8 mouse cellular contexts compared by ENCODE assay signal in genomic region chr11:72489881-72490301, GRCm38 (mm10). TPM values are rescaled to one million over a fixed set of nuclear protein-coding genes. Genes with fewer than 3 reads are reported as not detected.
A peak's percentile ranks its signal among the peaks of the same experiment; 100 is the strongest.
DNase-seq lines count a peak whose midpoint lies in the region; ATAC-seq lines count a peak whose summit lies in the region.

Gene Spns2 (minus strand): TSS chr11:72489904.

- H3K9ac ChIP-seq in heart, embryonic 14.5 days (ENCODE audit: low read length): peak within 1 kb of the TSS; percentile 67
- peak within 1 kb of the TSS; percentile 68 for H3K9ac ChIP-seq in liver, embryonic 13.5 days
- H3K9ac ChIP-seq in stomach, embryonic 15.5 days: peak within 1 kb of the TSS; percentile 32; the same call in 1 of the 2 replicates

- H3K27ac ChIP-seq in forebrain, embryonic 10.5 days: peak within 1 kb of the TSS; percentile 76
- no peak within 1 kb of the TSS for H3K27ac ChIP-seq in heart, embryonic 14.5 days (replicated peaks in 1 of 2; ENCODE audit: control insufficient read depth in 1 of 2, insufficient read depth in 1 of 2, low read depth in 2 of 2, low read length in 2 of 2)
- peak within 1 kb of the TSS; percentile 47 for H3K27ac ChIP-seq in liver, embryonic 13.5 days
- no peak within 1 kb of the TSS for H3K27ac ChIP-seq in stomach, embryonic 15.5 days

- no peaks in the 10 kb centered on the region for H3K36me3 ChIP-seq in forebrain, embryonic 10.5 days (replicated peaks)
- H3K36me3 ChIP-seq in heart, embryonic 14.5 days (ENCODE audit: control insufficient read depth, insufficient read depth, low read length): no peaks in the 10 kb centered on the region
- H3K36me3 ChIP-seq in liver, embryonic 13.5 days: no peaks in the 10 kb centered on the region
- H3K36me3 ChIP-seq in stomach, embryonic 15.5 days: no peaks in the 10 kb centered on the region

- WGBS in forebrain, embryonic 10.5 days: 2% methylated on average over 38 of the region's 42 CpGs
- under 1% methylated on average over 42 of the region's 42 CpGs for WGBS in heart, embryonic 14.5 days
- WGBS in liver, embryonic 13.5 days (ENCODE audit: insufficient replicate concordance): under 1% methylated on average over 42 of the region's 42 CpGs
- WGBS in stomach, embryonic 15.5 days: under 1% methylated on average over 41 of the region's 42 CpGs

- peaks cover 35% of the 10 kb centered on the region for H3K4me1 ChIP-seq in forebrain, embryonic 10.5 days
- peaks cover 3 to 13% of the 10 kb centered on the region in 2 experiments; a peak in 3 of 4 replicates for H3K4me1 ChIP-seq in heart, embryonic 14.5 days (ENCODE audit: control insufficient read depth in 2 of 2, insufficient read depth in 2 of 2, low read length in 2 of 2)
- H3K4me1 ChIP-seq in liver, embryonic 13.5 days (replicated peaks): peaks cover 63% of the 10 kb centered on the region
- peaks cover 11% of the 10 kb centered on the region for H3K4me1 ChIP-seq in stomach, embryonic 15.5 days

- peak within 1 kb of the TSS; percentile 68 for H3K4me3 ChIP-seq in forebrain, embryonic 10.5 days
- peak within 1 kb of the TSS; percentile 48 to 62 for H3K4me3 ChIP-seq in heart, embryonic 14.5 days (ENCODE audit: control insufficient read depth in 1 of 2, insufficient read depth in 1 of 2, low read depth in 1 of 2, low read length in 2 of 2)
- peak within 1 kb of the TSS; percentile 67 for H3K4me3 ChIP-seq in liver, embryonic 13.5 days (replicated peaks)
- H3K4me3 ChIP-seq in stomach, embryonic 15.5 days (replicated peaks): peak within 1 kb of the TSS; percentile 60

- no peaks in the 10 kb centered on the region for H3K9me3 ChIP-seq in forebrain, embryonic 10.5 days
- no peaks in the 10 kb centered on the region for H3K9me3 ChIP-seq in heart, embryonic 14.5 days (ENCODE audit: control insufficient read depth, low read length)
- no peaks in the 10 kb centered on the region for H3K9me3 ChIP-seq in liver, embryonic 13.5 days (replicated peaks)
- H3K9me3 ChIP-seq in stomach, embryonic 15.5 days: no peaks in the 10 kb centered on the region

- peak within 1 kb of the TSS; percentile 98 for H3K4me2 ChIP-seq in heart, embryonic 14.5 days (ENCODE audit: low read length)
- peak within 1 kb of the TSS; percentile 91 for H3K4me2 ChIP-seq in liver, embryonic 13.5 days
- H3K4me2 ChIP-seq in stomach, embryonic 15.5 days: peak within 1 kb of the TSS; percentile 99

- ATAC-seq in CD4-positive, CD25-positive, alpha-beta regulatory T cell, adult 4 months: no peak
- ATAC-seq in heart, embryonic 14.5 days (ENCODE audit: insufficient number of reproducible peaks, insufficient read depth, low FRiP score, low read depth): peak; percentile 82
- ATAC-seq in liver, embryonic 13.5 days (ENCODE audit: low read depth): peak; percentile 84
- ATAC-seq in stomach, embryonic 15.5 days (ENCODE audit: insufficient read depth, low FRiP score, low read depth): peak; percentile 90

- DNase-seq in CD4-positive, CD25-positive, alpha-beta regulatory T cell, adult 2 months (ENCODE audit: low read depth, low spot score): peak; percentile 53
- peak; percentile 84 for DNase-seq in forebrain, embryonic 10.5 days (ENCODE audit: extremely low spot score, low spot score)
- peak; percentile 96 to 97 for DNase-seq in kidney, postnatal 25 days
- DNase-seq in liver, embryonic 13.5 days: peak; percentile 82
- DNase-seq in neural tube, embryonic 10.5 days (ENCODE audit: extremely low spot score, low spot score): peak; percentile 88

- peaks cover 67% of the 10 kb centered on the region for H3K27me3 ChIP-seq in forebrain, embryonic 10.5 days (ENCODE audit: poor library complexity, severe bottlenecking)
- H3K27me3 ChIP-seq in heart, embryonic 14.5 days (ENCODE audit: control insufficient read depth, insufficient read depth, low read length): peaks cover 27% of the 10 kb centered on the region
- peaks cover 25% of the 10 kb centered on the region for H3K27me3 ChIP-seq in liver, embryonic 13.5 days
- H3K27me3 ChIP-seq in stomach, embryonic 15.5 days (replicated peaks): peaks cover 20% of the 10 kb centered on the region

RNA-seq across cellular contexts. Expression of gene Spns2, which starts in this region (rescaled TPM):
- not detected for polyA plus RNA-seq in CD4-positive, CD25-positive, alpha-beta regulatory T cell, adult 4 months (2017; shearing (Covaris generic))
- 2.0 and 3.0 TPM in 2 replicates for polyA plus RNA-seq in forebrain, embryonic 10.5 days (2016; fragmentation: Nextera tagmentation; extraction: Ambion mirVana)
- 3.3 and 3.7 TPM in 2 replicates for polyA plus RNA-seq in heart, embryonic 14.5 days (2014; fragmentation: Nextera tagmentation; extraction: Ambion mirVana)
- 4.3 and 5.5 TPM in 2 replicates for polyA plus RNA-seq in liver, embryonic 13.5 days (2015; fragmentation: Nextera tagmentation; extraction: Ambion mirVana)
- polyA plus RNA-seq in stomach, embryonic 15.5 days (2015; fragmentation: Nextera tagmentation; extraction: Ambion mirVana): 4.2 and 6.0 TPM in 2 replicates

Comparison
In these comparisons a context has a peak if more than half of its experiments do, and no peak if none do; other contexts are left out.
1. H3K27ac ChIP-seq: peak in forebrain, embryonic 10.5 days (single experiment) and liver, embryonic 13.5 days (single experiment); none in heart, embryonic 14.5 days (0 of 2) and stomach, embryonic 15.5 days (single experiment).
2. Peak in every context shown above with its lines, with median percentiles within 50 percentile points of each other: DNase-seq, H3K4me3 ChIP-seq, H3K4me2 ChIP-seq and H3K9ac ChIP-seq.